Mouse (Mus musculus) layer of hippocampus, postnatal 36 days (tissue): Measurements from ENCODE around the gene Pigb. TPM values are rescaled to one million over a fixed set of nuclear protein-coding genes. Genes with fewer than 3 reads are reported as not detected.
"Not testable (repeated sequence)": the region's sequence is repeated elsewhere in the genome, so short reads cannot be mapped to it uniquely, and the experiment has no call there.

ENCODE experiments used
- DNase-seq, 2 experiments: peaks; one replicate each; pipeline ENCODE4 v3.0.0; 2022
- total RNA-seq, 2 experiments: library from RNA; stranded (reverse); gene quantifications; 2 replicates each; pipeline ENCODE4 v1.2.3; 2021

Gene Pigb
- total RNA-seq, result 10 to 100 TPM; 12.5 to 15.1 TPM

DNA sequence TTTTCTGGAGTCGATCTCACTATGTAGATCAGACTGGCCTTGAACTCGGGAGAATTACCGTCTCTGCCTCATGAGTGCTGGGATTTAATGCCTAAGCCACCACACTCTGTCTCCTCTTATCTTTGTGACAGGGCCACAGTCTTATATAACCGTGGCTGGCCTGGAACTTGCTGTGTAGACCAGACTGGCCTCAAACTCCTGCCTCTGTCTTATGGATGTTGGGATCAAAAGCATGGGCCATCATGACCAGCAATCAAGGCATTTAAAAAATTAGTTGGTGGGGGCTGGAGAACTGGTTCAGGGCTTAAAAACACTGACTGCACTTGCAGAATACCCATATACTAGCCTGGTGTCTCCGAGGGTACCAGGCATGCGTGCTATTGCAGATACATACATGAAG is at the start of gene Pigb:
Gene Pigb (minus strand): TSS at position 299 of the 400 bp plus-strand sequence.
- no peak for DNase-seq

DNA sequence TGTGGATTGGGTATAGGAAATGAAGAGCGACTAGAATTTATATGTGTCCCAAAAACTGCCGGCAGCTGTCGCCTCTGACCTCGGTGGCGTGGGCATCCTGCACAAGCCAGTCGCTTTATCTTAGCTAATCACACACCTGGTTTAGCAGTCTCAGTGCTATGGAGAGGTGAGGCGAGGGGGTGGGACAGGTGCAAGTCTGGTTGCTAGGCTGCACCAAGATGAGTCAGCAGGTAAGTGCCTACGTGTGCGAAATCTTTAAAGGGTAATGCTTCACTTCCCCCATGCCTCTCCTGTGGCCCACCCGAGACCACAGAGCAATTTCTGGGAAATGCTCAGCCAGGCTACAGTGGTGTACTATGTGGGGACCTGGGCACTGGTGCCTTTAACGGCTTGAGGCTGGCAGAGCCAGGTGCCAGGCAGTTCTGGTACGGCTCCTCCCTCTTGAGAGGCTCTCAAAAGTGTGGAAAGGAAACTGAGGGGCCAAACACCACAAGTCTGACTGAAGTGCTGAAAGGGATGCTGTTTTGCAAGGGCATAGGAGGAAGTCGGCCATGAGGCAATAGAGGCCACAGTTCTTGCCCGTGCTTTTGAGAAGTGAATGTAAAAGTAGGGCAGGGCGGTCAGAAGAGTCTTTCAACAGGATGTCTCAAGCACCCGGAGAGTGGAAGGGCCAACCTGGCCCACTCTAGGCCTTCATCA is 49.2 kb upstream of the Pigb start:
- DNase-seq, result no peak

DNA sequence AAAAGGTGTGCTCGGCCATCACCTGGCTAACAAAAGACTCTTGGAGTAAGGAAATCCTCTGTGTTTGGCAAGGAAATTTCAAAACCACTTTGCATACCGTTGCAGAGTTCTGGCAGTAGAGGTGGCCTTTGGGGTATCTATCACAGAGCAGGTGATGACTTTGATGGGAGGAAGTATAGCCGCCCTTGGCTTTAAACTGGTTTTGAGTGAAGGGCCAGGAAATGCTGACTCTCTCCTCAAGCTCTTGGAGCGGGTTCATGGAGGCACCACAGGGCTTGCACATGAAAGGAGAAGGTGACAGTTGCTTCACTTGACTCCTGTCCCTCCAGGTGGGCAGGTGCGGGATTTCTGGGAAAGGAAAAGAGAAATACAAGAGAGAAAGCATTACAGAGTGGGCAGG is 47.4 kb upstream of the Pigb start:
- no peak for DNase-seq

DNA sequence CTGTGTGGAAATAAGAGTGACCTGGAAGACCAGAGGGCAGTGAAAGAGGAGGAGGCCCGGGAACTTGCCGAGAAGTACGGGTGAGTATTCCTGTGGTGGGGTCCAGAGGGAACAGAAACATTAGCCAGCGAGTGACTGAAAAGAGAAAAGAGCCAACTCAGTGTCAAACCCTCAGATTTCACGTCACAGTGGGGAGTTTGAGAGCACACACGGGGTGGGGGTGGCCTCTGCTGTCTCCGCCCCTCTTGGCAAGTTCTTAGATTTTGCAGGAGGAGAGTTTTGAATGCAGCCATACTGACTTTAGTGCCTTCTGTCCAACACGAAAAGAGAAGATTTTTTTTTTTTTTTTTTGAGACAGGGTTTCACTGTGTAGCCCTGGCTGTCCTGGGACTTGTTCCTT is 46.9 kb upstream of the Pigb start:
- DNase-seq, result no peak

DNA sequence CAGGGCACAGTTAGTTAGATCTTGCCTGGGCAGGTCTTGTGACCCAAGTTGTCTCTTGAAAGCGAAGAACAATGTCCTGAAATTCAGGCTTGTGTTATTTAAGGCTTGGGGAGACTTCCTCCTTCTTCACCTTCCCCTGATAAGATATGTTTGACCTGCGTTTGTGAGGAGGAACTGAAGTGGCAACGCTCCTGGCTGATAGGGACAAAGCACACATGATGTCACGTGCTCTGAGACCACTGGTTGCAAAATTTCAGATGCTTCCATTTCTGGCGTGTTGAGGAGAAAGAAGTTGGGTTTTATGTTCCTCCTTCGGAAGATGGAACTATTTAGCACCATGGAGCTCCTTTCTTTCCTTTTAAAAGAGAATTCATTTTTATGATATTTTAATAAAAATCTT is 45.7 kb upstream of the Pigb start:
- DNase-seq, result no peak

DNA sequence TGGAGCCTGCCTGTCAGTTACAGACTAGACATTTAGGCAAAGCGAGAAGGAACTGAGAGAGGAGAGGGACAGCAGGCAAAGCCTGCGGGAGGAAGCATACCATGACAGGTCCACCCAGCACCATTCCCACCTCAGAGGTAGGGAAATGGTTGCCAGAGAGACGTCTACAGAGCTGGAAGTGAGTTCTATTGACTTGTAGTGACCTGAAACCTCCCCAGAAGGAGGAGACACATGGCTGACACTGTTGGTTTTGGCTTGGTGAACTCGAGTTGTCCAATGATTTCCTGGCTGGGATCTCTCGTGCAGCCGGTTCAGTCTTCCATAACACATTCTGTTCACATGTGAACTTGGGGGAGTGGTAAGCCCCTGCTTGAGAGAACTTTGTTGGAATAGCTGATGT is 43.8 kb upstream of the Pigb start:
- DNase-seq, result no peak

DNA sequence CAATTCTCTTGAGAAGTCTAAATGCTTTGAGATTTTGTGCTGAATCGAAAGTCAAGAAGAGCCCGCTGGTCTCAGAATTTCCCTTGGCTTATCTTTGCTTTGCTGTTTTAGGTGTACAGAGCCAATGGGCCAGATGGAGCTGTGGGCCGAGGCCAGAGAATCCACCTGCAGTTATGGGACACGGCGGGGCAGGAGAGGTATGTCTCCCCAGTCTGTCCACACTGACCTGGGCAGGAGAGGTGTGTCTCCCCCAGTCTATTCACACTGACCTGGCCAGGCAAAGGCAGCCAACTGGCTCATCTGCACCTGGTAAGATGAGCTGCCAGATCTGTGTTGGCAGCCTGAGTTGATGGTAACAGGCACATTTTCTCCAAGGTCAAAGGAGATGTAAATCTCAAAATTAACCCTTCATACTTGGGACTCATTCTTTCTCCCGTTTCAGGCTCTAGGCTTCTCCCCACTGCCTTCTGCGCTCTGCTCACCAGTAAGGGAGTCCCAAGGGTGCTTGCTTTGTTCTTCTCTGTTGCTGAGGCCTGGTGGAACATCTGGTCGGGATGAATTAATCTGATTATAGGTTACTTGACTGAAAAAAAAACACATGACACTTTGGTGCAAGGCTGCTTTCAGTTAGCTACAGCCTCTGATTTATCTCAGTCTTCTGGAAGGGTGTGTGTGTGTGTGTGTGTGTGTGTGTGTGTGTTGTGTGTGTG is 42.3 kb upstream of the Pigb start:
- no peak for DNase-seq

DNA sequence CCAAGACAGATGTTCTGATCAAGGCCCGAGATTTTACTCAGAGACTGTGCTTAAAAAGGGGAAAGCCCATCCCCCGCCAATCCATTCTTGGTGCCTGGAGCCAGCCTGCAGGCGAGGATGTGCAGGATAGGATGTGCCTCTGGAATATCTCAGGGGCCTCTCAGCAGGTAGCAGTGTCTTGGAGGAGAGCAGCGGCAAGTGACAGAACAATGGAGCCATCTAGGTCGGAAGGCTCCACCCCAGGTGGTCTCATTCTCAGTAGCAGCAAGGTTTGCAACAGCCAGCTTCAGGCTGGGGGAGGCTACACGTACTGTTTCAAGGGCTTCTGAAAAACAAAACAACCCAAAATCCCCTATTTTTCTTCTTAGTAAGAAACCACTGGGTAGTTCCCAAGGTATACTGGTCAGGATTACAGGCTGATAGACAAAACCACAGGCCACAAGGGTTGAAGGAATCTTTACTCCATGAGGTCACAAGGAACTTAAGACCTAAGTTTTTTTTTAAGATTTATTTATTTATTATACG is 39.7 kb upstream of the Pigb start:
- no peak for DNase-seq

DNA sequence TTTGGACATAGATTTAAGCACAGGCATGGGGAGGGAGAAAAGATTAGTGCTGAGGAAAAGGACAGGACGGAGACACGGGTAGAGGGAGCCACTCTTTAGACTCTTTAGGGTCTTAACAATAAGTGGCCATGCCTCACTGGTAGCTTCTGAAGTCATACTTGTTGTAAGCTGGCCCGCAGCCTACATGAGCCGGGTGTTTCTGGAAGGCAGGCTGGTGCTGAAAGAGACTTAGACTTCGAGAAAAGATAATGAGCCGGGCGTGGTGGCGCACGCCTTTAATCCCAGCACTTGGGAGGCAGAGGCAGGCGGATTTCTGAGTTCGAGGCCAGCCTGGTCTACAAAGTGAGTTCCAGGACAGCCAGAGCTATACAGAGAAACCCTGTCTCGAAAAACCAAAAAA is 39.2 kb upstream of the Pigb start:
- not testable (repeated sequence) for DNase-seq

DNA sequence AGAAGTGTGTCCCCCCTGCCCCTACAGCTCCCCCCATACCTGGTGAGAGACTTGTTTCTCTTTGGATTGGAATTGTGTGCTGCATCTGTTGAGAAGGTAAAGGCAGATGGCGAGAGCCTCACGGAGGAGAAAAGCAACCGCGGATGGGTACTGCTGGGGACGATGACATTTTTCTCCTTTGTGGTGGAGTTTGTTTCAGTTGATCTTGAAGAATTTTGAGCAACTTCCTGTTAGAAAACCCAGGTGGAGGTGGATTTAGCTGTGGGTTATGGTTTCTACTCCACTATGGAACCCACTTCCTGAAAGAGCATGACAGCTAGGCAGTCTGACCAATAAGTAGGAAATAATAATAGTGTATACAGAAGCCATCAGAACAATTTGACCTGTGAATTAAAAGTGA is 33.0 kb upstream of the Pigb start:
- no peak for DNase-seq

DNA sequence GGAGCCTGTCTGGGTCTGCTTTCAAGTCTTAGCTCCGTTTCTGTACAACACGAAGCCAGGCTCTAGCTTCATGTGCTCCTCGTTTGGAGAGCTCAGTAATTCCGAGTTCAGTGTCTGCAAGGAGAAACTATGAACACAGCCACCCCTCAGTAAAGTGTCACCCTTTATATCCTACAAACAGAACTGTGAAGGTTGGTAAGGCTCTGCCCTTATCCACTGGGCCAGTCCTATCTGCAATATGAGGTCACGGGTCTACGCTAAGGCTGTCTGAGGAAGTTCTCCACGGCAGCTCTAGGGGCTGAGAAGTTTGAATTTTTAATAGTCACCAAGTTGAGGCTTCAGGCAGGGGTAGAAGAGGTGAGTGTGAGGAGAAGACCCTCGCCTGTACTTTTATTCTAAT is 32.2 kb upstream of the Pigb start:
- DNase-seq, result no peak

DNA sequence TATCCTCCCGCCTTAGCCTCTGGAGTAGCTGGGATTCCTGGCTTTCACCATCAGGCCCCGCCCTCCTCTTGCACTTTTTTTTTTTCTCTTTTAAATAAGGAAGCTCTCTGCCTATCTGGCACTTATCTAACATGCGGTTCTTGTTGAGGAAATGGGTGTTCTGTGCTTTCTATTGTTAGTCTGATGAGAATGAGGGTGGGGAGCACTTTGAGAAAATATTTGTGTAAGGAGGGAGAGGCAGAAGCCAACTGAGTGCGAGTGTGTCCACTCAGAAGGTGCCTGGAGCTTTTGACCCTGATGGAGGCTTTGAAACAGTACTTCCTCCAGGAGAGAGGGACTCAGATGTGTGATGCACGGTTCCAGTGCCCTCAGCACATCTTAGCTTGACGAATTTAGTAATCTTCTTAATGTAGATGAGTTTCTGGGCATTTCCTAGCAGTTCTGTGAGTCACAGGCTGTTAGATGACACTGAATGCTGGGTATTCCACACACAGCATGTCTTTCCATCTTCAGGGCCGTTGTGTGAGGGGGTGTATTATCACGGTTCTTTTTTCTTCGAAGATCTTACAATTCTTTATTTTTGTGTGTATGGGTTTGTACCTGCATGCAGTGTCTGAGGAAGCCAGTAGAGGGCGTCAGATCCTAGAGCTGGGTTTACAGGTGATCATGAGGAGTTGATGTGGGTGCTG is 30.9 kb upstream of the Pigb start:
- DNase-seq, result no peak

DNA sequence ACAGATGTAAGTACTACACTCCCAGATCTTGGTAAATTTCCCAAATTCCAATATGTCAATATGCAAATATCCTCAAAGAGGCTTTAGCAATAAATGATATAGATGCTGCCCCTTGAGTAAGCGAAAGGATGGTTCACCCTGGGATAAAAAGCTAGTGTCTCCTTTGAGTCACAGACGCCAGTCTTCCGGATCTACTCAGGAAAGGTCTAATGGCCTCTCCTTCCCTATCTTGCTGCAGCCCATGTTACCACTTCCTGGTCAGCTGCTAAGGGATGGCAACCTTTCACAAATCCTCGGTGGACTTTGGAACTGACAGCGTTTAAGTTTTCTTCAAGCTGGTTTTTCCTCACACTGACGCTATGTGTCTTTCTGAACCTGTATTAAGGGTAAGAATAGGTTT is 28.5 kb upstream of the Pigb start:
- DNase-seq, result no peak

DNA sequence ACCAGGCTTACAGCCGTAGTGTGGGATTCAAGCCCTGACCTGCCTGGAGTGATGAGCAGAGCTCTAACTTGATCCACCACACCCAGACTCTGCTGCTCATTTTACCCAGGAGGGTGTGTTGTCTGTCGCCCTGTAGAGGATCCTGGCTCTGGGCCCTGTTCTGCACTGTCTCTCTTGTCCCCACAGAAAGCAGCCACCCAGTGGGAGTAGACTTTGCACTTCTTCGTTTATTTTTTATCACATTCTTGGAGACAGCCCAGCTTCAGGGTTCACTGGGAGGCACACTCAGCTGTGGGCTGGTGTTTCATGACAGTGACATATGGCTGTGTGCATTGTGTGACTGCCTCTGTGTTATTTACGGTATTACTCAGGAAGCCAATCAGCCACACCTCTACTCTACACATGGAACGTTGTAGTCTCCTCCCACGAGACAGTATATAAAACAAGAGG is 28.1 kb upstream of the Pigb start:
- DNase-seq, result no peak

DNA sequence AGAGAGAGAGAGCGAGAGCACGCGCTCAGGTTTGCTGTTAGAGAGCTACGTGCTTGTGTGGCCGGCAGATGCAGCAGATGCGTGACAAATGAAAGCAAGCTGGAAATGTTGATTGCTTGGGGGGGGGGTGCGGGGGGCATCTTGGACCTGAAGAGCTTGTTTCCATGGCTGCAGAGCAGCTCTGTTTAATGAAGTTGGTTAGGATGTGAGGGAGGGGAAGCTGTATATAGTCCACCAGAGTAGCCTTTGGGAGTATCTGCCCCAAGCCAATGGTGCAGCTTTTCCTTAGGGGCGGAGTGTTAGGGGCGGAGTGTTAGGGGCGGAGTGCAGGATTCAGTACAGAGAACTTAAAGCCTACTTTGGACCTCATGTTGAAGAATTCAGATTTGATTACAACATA is 26.9 kb upstream of the Pigb start:
- no peak for DNase-seq

DNA sequence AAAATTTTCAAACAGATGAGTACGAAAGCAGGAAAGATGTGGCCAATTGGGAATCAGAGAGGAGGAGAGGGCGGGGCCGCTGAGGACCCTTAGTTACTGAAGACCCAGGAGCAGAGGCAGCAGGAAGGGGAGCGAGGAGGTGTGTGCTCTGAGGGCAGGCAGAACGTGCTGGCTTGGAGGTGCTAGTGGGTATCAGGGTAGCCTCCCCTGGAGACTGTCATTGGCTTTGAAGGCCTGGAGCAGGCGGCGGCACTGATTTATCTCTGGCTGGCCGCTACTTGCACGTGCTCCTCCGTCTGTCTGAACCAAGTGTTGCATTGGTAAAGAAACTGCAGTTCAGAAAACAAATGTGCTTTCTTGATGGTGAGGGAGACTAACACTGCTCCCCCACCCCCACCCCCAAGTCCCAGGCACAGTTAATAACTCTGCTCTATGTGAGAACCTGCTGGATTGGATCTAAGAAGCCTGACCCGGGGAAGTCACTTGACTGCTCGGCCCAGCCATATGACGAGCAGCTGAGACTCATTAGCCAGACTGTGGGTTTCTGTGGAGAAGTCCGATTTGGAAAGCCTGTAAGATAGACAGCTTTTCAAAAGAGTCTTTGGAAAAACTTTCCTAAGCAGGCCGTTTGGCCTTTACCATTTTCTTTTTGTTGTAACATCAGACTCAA is 23.6 kb upstream of the Pigb start:
- DNase-seq, result no peak

DNA sequence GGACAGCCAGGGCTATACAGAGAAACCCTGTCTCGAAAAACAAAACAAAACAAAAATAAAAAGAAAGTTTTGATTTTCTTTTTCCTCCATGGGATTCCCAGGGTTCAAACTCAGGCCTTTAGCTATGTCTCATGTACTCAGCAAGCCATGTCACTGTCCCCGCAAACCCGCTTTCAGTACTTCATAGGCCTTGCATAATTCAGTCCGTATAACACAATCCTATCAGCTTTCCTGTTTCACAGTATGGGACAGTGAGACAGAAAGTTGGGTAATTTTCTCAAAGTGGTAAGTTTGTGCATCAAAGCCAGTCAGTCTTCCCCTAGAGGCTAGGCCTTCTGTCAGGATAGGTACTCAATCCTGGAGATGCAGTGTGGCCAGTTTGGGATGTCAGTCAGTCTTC is 19.0 kb upstream of the Pigb start:
- DNase-seq, result no peak

DNA sequence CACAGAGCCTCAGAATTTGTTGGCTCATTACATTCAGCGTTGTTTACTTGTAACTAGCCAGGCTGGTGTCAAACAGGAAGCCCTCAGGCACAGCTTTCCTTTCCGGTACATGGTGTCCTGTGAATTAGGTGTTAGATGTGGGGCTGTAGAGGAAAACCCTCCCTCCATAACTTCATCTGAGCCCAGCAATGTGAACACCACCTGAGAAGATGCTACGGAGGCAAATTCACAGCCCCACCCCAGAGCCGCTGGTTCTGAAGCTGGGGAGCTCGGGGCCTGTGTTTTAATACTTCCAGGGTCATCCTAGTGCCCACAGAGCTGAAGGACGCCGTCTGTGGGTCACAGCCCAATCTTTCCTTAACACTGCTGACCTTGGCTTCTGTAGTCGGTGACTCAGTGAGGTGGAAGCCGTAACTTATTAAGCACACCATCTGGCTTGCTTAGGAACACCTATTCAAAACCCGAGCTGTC is 15.3 kb upstream of the Pigb start:
- DNase-seq, result no peak

DNA sequence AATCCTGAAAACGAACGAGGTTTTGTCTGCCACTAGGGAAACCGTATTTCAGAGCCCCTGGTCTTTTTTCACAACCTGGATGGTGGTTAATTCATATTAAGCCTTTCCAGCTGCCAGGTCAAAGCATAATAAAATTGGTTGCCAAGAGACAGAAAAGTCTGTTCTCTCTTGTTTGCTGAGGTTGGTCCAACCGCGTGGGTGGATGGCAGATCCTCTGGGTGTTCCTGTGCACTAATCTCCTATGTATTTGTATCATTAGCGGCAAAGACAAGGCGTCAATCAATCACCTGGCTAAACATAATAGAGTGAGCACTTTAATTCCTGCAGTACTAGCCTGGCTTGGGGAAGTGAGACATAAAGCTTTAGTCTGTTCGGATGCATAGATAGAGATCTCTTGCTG is 10.4 kb upstream of the Pigb start:
- DNase-seq, result no peak

DNA sequence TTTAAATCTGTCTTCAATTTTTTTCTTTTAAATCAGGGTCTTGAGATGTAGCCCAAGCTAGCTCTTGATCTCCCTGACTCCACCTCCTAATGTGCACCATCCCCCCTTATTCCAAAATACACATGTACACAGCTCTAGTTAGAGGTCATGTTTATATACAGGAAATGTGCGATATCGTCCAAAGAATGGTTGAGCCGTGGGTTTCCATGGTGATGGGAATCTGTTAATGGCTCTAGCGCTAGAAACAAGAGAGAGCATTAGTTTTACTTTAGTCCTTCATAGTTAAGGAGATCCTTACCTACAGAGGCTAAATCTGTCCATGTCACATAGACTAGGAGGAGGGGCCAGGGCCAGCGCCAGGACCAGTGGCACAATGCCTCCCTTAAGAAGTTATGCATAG is 9.7 kb upstream of the Pigb start:
- no peak for DNase-seq

DNA sequence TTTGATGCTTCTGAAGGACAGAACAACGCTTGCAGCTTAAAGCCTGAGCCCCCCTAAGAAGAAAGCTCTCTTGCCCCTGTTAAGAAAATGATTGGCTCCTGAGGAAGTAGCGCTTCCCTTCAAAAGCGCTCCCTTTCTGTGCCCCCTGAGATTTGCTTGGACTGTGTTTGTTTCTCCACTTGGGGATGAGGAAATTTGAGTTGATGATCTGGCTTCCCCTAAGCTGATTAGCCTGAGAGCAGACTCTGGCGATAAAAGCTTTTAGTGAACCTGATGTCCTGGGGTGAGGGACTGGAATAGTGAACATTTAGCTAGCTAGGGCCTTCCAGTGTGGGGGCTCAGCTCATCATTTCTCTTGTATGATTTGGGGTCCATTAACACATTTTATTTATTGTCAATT is 8.7 kb upstream of the Pigb start:
- DNase-seq, result no peak

DNA sequence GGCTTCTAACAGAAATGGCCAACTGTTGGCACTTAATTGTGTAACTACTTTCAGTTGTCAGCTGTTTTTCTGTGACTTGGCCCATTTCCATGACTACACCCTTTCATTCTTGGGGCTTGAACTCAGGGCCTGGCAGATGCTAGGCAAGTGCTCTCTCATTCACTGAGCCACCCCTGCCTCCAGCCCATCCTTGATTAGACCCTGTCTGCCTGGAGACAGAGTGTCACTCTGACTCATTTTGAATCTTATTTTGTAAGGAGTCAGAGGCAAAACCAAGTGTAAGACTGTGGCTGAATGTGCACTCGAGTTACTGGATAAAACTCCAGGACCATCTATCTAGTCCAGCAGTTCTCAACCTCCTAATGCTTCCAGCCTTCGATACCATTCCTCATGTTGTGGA is 7.7 kb upstream of the Pigb start:
- no peak for DNase-seq

DNA sequence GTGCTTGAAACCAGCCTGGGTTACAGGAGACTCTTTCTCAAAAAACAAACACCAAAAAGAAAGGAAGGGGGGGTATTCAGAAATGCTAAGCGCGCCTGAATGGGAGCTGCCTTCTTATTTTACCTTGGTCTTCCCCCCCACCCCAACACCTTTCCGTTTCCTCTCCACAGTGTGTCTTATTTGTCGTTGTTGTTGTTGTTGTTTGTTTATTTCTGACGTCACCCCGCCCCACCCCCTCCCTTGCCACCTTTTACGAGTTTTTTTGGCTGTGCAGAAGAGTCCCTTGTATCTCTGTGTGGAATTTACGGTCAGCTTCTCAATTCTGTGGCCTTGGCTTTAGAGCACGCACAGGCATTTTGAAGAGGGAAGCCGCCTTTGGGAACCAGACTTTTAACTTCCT is 5.5 kb upstream of the Pigb start:
- DNase-seq, result no peak
